Mouse (Mus musculus) cerebellum, postnatal 14 days (tissue): ENCODE results near the gene Ifnar1.
A peak's percentile ranks its signal among the peaks of the same experiment; 100 is the strongest.
"Not testable (repeated sequence)": the region's sequence is repeated elsewhere in the genome, so short reads cannot be mapped to it uniquely, and the experiment has no call there.

Source experiments
- DNase-seq, 2 experiments: peaks; one replicate each; pipeline ENCODE4 v3.0.0; 2021; ENCODE audit warnings: mixed read lengths in 2 of 2

Gene Ifnar1

GRCm38 (mm10) chr16:91484808-91485700 is at the start of gene Ifnar1:
Ifnar1 (plus strand) TSS chr16:91485238.
- peak; percentile 98 for DNase-seq

GRCm38 (mm10) chr16:91438081-91438480 is 47.0 kb upstream of the Ifnar1 start:
- no peak for DNase-seq

- DNase-seq, result not testable (repeated sequence)
These were observed 46.4 kb upstream of the Ifnar1 start for GRCm38 (mm10) chr16:91438599-91438998.

- peak; percentile 29 to 32 for DNase-seq
These were observed 43.7 kb upstream of the Ifnar1 start for GRCm38 (mm10) chr16:91441366-91441765.

GRCm38 (mm10) chr16:91441811-91442240 is 43.2 kb upstream of the Ifnar1 start:
- no peak for DNase-seq

- no peak for DNase-seq
These were observed 42.6 kb upstream of the Ifnar1 start for GRCm38 (mm10) chr16:91442446-91442845.

GRCm38 (mm10) chr16:91443211-91443611 is 41.8 kb upstream of the Ifnar1 start:
- no peak for DNase-seq

GRCm38 (mm10) chr16:91444847-91445246 is 40.2 kb upstream of the Ifnar1 start:
- DNase-seq, result no peak

GRCm38 (mm10) chr16:91445566-91445965 is 39.5 kb upstream of the Ifnar1 start:
- no peak for DNase-seq

GRCm38 (mm10) chr16:91446778-91447511 is 38.1 kb upstream of the Ifnar1 start:
- DNase-seq, result no peak

- DNase-seq, result no peak
These were observed 37.5 kb upstream of the Ifnar1 start for GRCm38 (mm10) chr16:91447512-91447900.

- DNase-seq, result no peak
These were observed 37.0 kb upstream of the Ifnar1 start for GRCm38 (mm10) chr16:91448088-91448487.

GRCm38 (mm10) chr16:91448895-91449294 is 36.1 kb upstream of the Ifnar1 start:
- no peak for DNase-seq

- no peak for DNase-seq
These were observed 34.6 kb upstream of the Ifnar1 start for GRCm38 (mm10) chr16:91450137-91451064.

- no peak for DNase-seq
These were observed 33.1 kb upstream of the Ifnar1 start for GRCm38 (mm10) chr16:91451949-91452348.

- no peak for DNase-seq
These were observed 32.6 kb upstream of the Ifnar1 start for GRCm38 (mm10) chr16:91452363-91452896.

- DNase-seq, result no peak
These were observed 29.2 kb upstream of the Ifnar1 start for GRCm38 (mm10) chr16:91455868-91456267.

- no peak for DNase-seq
These were observed 26.7 kb upstream of the Ifnar1 start for GRCm38 (mm10) chr16:91458301-91458746.

- DNase-seq, result peak in 1 of 2 experiments; percentile 25
These were observed 26.1 kb upstream of the Ifnar1 start for GRCm38 (mm10) chr16:91458976-91459375.

- no peak for DNase-seq
These were observed 25.6 kb upstream of the Ifnar1 start for GRCm38 (mm10) chr16:91459396-91459795.

- peak in 1 of 2 experiments; percentile 15 for DNase-seq
These were observed 25.1 kb upstream of the Ifnar1 start for GRCm38 (mm10) chr16:91459841-91460370.

- DNase-seq, result no peak
These were observed 23.9 kb upstream of the Ifnar1 start for GRCm38 (mm10) chr16:91461066-91461638.
